Mouse (Mus musculus) spleen, postnatal 36 days (tissue): ENCODE measurements around the gene Hspb7.

ENCODE experiments used
- DNase-seq, 2 experiments: peaks; one replicate each; pipeline ENCODE4 v3.0.0; 2022; ENCODE audit warnings: low spot score in 2 of 2, mixed read lengths in 1 of 2

The Hspb7 gene

DNA sequence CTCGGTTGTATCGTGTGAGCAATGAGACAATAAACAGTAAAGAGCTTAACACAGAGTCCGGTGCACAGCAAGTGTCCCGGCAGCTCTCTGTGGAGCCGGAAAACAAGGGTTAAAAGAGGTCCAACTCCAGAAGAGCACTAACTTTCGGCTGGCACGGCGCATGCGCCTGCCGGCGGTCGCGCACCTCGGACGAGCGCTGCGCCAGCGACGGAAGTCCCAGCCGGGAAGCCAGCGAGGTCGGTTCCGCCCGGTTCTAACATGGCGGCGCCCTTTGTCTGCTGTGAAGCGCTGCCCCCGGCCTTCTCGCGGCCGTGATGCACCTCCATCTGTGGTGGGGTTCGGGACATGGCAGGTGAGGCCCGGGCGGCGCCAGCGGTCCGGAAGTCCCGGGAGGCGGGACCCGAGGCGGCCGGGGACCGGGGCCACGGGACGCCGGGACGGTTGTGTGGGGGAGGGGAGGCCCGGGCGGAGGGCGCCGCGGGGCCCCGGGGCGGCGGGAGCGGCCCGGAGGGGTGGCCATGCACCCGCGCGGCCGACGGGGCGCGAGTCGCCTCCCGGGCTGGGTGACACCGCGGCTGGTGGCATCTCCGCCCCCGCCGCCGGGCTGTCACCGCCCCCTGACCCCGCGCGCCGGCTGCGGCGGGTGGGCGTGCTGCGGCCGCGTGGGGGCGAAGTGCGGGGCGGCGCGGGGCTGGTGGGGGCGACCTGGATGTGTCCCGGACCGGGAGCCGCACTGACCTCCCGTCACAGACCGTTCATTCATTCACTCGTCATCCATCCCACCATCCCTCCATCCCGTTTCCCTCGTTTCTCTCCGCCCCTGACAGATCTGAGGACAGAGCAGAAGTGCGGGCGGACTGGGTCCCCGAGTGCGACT is 24.1 kb downstream of the Hspb7 start, which contains the start of gene Zbtb17:
Gene Zbtb17 (plus strand): TSS at position 204 of the 877 bp plus-strand sequence.
- peak; percentile 87 to 89 for DNase-seq

DNA sequence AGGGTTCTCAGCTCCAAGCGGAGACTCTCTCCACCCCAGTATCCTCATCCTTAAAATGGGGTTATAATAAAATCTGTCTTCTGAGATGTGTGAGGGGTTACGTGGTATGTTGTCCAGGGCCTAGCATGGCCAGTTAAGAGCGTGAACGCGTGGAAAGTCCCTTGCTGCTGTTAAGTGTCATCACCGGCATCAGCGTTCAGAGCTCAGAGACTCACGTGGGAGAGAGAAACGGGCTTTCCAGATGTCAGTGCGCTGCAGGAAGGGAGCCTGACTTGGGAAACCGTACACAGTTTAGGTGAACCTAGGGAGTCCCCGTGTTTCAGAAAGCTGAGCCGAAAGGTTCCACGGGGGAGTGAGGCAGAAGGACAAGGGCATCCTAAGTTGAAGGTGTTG is 24.7 kb downstream of the Hspb7 start:
- no peak for DNase-seq

DNA sequence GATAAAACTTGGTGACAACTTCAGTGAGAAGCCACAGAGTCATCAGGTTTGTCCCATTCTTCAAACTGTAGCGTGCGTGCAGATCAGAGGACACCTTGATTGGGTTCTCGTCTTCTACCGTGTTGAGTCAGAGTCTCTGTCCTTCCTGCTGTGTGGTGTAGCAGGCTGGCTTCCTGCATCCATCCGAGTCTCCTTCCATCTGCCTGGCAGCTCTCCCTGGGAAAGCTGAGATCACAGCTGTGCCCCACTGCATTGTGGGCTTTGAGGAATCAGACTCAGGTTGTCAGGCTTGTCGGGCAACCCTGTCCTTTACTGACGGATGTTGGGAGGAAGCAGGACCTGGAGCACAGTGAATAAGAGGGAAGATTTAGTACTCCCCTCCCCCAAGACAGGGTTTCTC is 25.6 kb downstream of the Hspb7 start:
- DNase-seq = no peak

DNA sequence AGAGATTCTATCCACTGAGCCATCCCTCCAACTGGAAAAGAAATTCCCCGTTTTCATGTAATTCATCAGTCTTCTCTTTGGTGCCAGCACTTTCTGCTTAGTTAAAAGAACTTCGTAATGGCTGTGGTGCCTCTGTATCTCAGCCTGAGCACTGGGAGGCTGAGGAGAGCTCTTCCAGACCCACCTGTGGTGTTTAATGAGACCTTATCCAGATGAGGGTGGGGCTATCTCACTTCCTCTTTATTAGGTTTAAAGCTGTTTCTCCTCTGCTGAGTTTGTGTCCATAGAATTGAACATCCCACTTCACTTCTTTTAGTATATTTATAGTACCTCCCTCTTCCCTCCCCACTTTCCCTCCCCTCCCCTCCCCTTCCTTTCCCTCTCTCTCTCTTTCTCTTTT is 30.7 kb downstream of the Hspb7 start:
- DNase-seq = peak in 1 of 2 experiments; percentile 26

DNA sequence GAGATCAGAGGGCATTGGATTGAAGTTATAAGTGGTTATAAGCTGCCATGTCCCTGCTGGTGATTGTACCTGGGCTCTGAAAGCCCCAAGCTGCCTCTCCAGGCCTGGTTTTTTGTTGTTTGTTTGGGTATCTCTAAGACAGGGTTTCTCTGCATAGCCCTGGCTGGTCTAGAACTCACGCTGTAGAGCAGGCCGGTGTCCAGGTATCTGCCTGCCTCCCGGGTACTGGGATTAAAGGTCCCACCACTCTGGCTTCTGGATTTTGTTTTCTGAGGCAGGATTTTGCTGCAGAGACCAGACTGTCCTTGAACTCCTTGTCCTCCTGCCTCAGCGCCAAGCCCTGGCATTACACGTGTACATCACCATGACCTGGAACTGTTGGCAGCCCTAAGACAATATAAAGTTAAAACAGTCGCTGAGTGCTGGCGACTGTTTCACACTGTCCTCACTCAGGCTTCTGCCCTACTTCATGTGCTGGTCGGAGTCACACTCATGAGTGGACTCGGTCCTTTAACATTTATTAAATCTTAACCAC is 31.4 kb downstream of the Hspb7 start:
- no peak for DNase-seq

DNA sequence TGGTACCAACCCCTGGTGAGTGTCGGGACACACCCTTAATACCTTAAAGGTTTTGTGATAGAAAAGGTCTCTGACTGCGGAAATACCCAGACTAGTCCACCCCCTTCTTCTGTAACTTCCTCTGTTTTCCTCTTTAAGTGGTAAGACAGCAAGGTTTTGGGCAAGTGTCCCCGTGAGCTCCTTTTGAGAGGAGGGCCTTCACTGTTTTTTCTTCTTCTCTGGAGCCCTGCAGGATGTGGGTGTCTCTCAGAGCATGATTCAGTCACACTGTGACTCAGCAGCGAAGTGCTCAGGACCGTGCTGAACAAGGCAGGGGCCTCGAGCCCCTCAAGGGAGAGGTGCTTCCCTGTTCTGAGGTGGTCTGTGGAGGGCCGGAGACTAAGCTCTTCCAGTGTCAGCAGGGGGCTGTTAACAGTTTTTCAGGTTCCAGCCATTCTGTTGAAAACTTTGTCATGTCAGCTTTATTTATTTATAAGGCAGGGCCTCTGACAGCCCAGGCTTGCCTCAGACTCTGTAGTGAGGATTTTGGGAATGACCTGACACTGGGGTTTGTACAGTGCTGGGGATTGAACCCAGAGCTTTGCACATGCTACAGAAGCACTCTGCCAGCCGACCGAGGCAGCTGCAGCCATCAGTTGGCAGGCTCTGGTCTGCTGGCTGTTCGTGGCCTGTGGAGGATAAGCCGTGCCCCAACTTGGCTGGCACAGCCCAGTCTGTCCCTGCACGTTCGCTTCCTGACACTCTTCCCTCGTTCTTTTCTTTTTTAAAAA is 34.2 kb downstream of the Hspb7 start:
- DNase-seq = peak in 1 of 2 experiments; percentile 44

DNA sequence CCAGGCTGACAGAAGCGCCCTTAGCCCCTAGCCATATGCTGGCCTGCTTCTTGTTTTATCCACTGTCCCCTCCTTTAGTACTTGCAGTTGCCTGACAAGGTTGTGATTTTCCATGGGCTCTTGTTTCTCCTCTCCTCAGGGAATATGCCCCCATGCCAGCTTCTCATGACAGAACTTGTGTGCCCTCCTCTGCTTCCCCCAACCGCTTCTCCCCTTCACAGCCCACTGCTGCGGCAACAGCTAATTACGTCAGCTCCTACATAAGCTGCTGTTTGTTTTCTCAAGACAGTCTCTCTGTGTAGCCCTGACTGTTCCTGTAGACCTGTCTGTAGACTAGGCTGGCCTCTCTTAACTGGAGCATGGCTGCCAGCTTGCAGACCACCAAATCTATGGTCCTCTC is 34.9 kb downstream of the Hspb7 start:
- no peak for DNase-seq

DNA sequence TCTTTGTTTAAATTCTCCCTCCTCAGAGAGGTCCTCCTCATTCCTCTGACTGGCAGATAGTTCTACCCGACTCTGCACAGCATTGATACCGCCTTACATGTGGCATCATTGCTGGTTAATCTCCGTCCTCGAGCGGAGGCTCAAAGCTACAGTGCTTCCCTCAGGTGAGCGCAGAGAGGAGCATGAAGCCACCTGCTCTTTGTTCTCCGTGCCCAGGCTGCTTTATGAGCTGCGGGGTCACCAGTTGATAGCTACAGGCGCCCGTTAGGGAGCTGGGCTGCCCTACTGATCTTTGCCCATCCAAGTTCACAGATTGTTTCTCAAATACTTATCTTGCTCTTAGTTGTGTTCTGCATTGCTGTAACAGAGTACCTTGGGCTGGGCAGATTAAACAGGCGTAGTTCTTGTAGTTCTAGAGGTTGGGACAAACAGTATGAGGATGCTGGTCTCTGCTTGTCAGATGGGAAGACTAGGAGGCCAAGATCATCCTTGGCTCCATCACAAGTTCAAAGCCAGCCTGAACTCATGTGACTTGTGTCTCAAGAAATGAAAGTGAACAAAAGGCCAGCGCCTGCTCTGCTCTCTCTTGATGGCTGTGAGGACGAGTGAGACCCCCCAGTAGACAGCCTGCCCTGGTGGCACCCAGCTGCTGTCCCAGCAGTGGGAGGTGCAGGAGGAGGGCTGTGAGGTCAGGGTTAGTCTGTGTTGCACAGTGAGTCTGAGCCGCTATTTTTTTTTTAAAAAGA is 35.8 kb downstream of the Hspb7 start:
- no peak for DNase-seq

DNA sequence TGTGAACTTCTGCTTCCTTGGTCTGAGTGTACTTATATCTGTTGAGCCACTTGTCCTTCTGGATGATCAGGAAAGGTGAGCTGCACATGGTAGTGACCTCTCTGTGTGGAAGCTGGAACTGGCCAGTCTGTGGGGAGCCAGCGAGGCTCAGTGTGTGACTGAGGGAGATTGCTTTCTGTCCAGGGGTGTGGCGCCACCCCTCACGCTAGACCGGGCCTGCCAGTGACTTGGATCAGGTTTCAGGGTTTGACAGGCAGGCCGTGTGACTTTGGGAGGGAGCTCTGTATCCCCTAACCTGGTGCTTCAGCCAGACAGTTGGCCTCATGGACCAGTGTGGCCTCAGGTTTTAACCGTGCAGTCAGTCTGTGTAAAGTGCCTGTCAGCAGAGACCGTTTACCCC is 37.7 kb downstream of the Hspb7 start:
- no peak for DNase-seq

DNA sequence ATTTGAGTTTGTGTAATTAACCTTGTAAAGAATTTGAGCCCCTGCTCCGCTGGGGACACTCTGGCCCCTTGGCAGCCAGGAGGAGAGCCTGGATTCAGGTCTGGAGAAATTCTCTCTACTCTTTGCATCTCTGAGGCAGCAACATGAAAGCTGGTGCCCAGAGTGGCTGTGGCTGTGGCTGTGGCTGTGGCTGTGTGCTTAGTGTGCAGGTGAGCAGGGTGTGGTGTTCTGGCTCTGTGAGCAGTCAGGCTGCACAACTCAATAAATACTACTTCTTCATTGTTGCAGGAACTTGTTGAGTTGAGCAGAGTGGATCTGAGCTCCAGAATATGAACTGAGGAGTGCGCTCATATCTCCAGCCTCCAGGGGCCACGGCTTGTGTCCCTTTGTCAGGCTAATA is 38.3 kb downstream of the Hspb7 start:
- DNase-seq = no peak

DNA sequence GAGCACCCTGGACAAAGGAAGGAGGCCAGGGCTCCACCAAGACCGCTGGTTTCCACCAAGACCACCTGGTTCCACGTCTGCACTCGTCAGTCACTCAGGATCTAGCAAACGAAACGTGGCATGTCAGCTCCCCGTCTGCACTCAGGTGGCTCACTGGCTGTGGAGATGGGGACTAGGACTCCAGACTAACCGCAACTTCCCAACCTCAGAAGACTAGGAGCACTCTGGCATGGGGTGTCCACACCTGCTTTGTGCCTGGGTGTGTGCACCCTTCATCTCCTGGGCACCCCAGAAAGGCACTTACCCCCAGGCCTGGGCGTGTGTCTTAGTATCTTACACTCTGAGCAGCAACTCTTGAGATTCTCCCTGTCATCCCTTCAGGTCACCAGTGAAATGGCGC is 39.2 kb downstream of the Hspb7 start:
- no peak for DNase-seq

DNA sequence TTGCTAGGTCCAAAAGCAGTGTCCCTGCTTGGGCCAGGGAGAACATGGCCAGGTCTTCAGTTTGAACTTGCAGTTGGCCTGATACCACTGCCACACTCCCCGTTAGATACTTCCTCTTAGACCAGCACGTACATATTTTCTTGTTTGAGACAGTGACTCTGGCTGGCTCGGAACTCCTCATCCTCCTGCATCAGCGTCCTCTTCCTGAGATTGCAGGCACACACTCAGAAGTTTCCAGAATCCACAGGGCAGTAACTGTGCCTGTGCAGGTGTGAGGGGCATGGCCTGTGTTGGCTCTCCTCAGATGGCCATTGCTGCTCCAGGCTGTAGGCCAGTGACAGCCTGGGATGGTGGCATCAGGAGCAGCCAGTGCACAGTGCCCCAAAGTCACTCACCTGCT is 39.9 kb downstream of the Hspb7 start:
- DNase-seq = no peak

DNA sequence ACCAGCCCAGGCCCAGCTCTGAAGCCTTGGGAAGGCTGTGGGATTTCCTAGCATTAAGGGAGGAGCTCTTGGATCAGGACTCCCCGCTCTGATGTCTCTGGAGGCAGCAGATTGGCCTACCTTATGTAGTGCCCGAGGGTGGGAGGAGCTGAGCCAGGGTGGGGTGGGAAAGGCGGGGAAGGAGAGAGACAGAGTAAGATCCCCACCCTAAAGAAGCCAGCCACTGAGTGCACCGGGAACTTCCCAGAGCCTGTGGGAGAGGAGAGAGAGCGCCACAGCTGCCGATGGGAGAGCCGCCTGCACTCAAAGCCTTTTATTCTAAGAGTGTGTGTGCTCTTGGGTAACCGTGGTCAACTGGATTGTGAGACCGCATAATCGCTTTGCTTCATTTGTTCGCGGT is 40.5 kb downstream of the Hspb7 start:
- no peak for DNase-seq

DNA sequence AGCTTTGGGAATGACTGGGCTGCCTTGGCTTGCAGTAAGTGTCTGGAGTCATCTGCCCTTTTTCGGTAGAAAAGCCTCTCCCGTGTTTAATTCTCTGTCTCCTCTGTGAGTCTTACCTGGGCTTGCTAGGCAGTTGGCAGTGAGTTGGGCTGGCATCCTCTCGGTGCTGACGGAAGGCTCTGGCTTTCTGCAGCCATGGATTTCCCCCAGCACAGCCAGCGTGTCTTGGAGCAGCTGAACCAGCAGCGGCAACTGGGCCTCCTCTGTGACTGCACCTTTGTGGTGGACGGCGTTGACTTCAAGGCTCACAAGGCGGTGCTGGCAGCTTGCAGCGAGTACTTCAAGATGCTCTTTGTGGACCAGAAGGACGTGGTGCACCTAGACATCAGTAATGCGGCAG is 41.0 kb downstream of the Hspb7 start:
- DNase-seq = no peak

DNA sequence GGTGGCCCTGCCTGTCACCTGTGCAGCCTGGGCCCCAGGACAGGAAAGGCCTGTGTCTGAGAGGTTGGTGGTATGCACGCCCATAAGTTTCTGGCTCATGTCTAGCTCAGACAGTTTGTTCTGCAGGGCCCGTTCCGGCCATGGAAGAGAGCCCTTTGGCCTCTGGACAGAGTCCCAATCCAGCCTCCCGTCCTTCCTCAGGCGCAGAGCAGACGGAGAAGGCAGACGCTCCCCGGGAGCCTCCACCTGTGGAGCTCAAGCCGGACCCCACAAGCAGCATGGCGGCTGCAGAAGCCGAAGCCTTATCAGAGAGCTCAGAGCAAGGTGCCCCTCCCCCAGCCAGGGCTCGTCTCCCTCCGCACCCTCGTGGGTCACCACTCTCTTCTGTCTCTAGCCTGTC is 42.9 kb downstream of the Hspb7 start:
- no peak for DNase-seq

DNA sequence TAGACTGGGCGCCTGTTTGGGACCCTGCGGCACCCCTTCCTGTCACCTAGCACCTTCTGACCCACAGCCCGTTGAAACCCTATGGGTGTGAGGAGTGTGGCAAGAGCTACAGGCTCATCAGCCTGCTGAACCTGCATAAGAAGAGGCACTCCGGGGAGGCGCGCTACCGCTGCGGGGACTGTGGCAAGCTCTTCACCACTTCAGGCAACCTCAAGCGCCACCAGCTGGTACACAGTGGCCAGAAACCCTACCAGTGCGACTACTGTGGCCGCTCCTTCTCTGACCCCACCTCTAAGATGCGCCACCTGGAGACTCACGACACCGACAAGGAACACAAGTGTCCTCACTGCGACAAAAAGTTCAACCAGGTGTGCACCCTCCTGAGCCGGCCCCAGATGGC is 44.1 kb downstream of the Hspb7 start:
- no peak for DNase-seq

DNA sequence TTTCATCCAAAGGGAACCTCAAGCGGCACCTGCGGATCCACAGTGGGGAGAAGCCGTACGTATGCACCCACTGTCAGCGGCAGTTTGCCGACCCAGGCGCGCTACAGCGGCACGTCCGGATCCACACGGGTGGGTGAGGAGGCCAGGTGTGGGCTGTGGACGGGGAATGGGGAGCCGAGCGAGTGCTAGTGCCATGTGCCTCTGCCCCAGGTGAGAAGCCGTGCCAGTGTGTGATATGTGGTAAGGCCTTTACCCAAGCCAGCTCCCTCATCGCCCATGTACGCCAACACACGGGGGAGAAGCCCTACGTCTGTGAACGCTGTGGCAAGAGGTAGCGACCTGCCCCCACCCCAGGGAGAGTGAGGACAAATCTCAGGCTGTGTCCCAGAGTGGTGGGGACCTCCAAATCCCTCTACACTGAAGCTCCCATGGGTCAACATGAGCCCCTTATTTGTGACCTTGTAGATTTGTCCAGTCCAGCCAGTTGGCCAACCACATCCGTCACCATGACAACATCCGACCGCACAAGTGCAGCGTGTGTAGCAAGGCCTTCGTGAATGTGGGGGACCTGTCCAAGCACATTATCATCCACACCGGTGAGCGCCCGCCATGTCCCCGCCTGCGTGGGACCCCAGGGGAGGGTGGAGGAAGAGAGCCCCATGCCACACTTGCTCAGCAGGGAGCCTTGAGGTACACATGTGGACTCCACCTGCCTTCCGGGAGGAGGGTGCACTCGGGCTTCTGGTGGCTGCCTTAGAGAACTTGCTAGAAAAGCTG is 45.1 kb downstream of the Hspb7 start:
- DNase-seq = no peak

DNA sequence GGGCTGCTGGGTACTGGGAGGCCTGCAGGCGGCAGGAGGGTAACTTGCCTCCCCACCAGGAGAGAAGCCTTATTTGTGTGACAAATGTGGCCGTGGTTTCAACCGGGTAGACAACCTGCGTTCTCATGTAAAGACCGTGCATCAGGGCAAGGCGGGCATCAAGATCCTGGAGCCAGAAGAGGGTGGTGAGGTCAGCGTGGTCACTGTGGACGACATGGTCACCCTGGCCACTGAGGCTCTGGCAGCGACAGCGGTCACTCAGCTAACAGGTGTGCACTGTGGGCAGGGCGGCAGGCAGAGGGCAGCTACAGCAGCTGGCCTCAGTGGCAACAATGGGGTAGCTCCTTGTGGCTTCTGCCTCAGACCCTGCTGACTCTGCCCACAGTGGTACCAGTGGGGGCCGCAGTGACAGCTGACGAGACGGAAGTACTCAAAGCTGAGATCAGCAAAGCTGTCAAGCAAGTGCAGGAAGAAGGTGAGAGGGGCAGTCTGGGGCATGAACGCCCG is 45.8 kb downstream of the Hspb7 start:
- no peak for DNase-seq

DNA sequence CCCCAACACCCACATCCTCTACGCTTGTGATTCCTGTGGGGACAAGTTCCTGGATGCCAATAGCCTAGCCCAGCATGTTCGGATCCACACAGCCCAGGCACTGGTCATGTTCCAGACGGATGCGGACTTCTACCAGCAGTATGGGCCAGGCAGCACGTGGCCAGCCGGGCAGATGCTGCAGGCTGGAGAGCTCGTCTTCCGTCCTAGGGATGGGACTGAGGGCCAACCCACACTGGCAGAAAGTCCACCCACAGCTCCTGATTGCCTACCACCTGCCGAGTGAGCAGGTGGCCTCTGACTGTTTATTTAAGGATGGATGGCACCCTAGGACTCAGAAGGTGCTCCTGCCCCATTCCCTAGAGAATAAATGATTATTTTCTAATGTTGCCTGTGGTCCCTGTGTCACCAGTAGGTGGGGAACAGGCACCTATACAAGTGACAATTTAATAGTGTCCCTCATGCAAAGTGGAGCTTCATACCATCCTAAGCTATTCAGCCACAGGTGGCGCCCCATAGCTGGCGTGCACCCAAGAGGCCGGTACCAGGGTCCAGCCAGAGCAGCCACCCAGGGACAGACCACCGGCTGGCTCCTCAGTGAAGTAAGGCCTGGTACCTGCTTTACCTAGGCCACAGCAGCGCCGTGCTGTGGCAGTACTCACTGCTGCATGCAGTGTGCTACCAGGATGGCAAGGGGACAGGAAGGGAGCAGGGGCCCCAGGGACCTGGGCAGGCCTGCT is 46.4 kb downstream of the Hspb7 start:
- no peak for DNase-seq

DNA sequence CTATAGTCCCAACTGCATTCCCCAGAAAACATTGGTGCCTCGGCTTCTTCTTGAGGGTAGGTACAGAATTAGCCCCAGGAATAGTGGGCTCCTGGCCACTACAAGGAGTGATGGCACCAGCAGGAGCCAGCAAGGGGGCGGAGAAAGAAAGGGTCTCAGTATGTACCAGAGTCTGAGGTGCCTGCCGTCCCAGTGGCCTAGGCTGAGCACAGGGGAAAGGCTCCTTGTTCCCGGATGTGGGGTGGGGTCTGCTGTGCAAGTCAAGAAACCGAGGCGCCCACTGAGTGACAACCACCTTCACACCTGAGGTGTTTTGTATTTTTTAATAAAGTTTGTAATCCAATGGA is 47.0 kb downstream of the Hspb7 start:
- no peak for DNase-seq
